Mouse (Mus musculus) liver, adult 10 weeks (tissue): ENCODE data around the gene Gm21860. TPM values are rescaled to one million over a fixed set of nuclear protein-coding genes. Genes with fewer than 3 reads are reported as not detected.

Source experiments
- polyA plus RNA-seq: library from polyadenylated mRNA; stranded (reverse); fragments of 350-450 nt; fragmentation: Illumina TruSeq; extraction: RNeasy Lipid Tissue Mini Kit (QIAGEN cat#74804); gene quantifications from one replicate; pipeline ENCODE4 v1.2.3, GENCODE M21; 2014; ENCODE audit warnings: low read depth, low replicate concordance

Gene Gm21860
- polyA plus RNA-seq: not detected

GRCm38 (mm10) chrY:90754721-90755120, at the start of gene Gm21860:
Gene Gm21860, minus strand, starts transcription at chrY:90754821.

GRCm38 (mm10) chrY:90784438-90784837, 29.8 kb upstream of the Gm21860 start, which contains the start of gene Gm47283:
Gene Gm47283, plus strand, starts transcription at chrY:90784738.

Other genes starting within 250 kb of the Gm21860 start
- not detected for gene Gm47283, start 29.9 kb upstream of the Gm21860 start, polyA plus RNA-seq
- not detected for gene Gm21748, start 84.4 kb upstream of the Gm21860 start, polyA plus RNA-seq